Mouse (Mus musculus): ENCODE data around the gene Slc38a11. TPM values are rescaled to one million over a fixed set of nuclear protein-coding genes. Genes with fewer than 3 reads are reported as not detected.

Slc38a11 gene
- polyA plus RNA-seq, 1 experiment from 2014 or later: not detected

- Histone ChIP-seq H3K9ac (ENCODE audit: low read depth, low read length) (no peak overlapping the region), H3K4me3 (ENCODE audit: low read depth, low read length) (no peak overlapping the region), H3K4me1 (ENCODE audit: control insufficient read depth, insufficient read depth, low read length) (no peaks in the 10 kb centered on the region), H3K27me3 (ENCODE audit: control insufficient read depth, insufficient read depth, low read length) (no peaks in the 10 kb centered on the region), H3K27ac (ENCODE audit: low read depth, low read length) (no peak overlapping the region), H3K4me2 (no peak overlapping the region), H3K9me3 (replicated peaks; ENCODE audit: control insufficient read depth, low read length) (no peaks in the 10 kb centered on the region), H3K36me3 (ENCODE audit: control insufficient read depth, insufficient read depth, low read length) (no peaks in the 10 kb centered on the region)
- 37% methylated on average over 4 of the region's 4 CpGs for WGBS (ENCODE audit: insufficient replicate concordance)
- no peak for ATAC-seq (replicated peaks; ENCODE audit: insufficient number of reproducible peaks, low FRiP score, low TSS enrichment)
Observed at GRCm38 (mm10) chr2:65382485-65382884, 18.7 kb upstream of the Slc38a11 start.

GRCm38 (mm10) chr2:65378425-65378824 lies 14.6 kb upstream of the Slc38a11 start:
- H3K4me3 ChIP-seq (ENCODE audit: low read depth, low read length): no peak overlapping the region
- no peaks in the 10 kb centered on the region for H3K9me3 ChIP-seq (replicated peaks; ENCODE audit: control insufficient read depth, low read length)
- ATAC-seq (replicated peaks; ENCODE audit: insufficient number of reproducible peaks, low FRiP score, low TSS enrichment): no peak
- no peak overlapping the region for H3K27ac ChIP-seq (ENCODE audit: low read depth, low read length)
- no peaks in the 10 kb centered on the region for H3K36me3 ChIP-seq (ENCODE audit: control insufficient read depth, insufficient read depth, low read length)
- H3K4me2 ChIP-seq: no peak overlapping the region
- no peak overlapping the region for H3K9ac ChIP-seq (ENCODE audit: low read depth, low read length)
- WGBS (ENCODE audit: insufficient replicate concordance): 55% methylated on average over 4 of the region's 4 CpGs
- no peaks in the 10 kb centered on the region for H3K27me3 ChIP-seq (ENCODE audit: control insufficient read depth, insufficient read depth, low read length)
- no peaks in the 10 kb centered on the region for H3K4me1 ChIP-seq (ENCODE audit: control insufficient read depth, insufficient read depth, low read length)

- Histone ChIP-seq H3K36me3 (ENCODE audit: control insufficient read depth, insufficient read depth, low read length) (no peaks in the 10 kb centered on the region), H3K27me3 (ENCODE audit: control insufficient read depth, insufficient read depth, low read length) (no peaks in the 10 kb centered on the region), H3K4me2 (no peak overlapping the region), H3K4me3 (ENCODE audit: low read depth, low read length) (no peak overlapping the region), H3K4me1 (ENCODE audit: control insufficient read depth, insufficient read depth, low read length) (no peaks in the 10 kb centered on the region), H3K9ac (ENCODE audit: low read depth, low read length) (no peak overlapping the region), H3K9me3 (replicated peaks; ENCODE audit: control insufficient read depth, low read length) (no peaks in the 10 kb centered on the region), H3K27ac (ENCODE audit: low read depth, low read length) (no peak overlapping the region)
- 80% methylated on average over 5 of the region's 5 CpGs for WGBS (ENCODE audit: insufficient replicate concordance)
- no peak for ATAC-seq (replicated peaks; ENCODE audit: insufficient number of reproducible peaks, low FRiP score, low TSS enrichment)
Observed at GRCm38 (mm10) chr2:65374410-65374809, 10.6 kb upstream of the Slc38a11 start.

GRCm38 (mm10) chr2:65373076-65373475 lies 9.2 kb upstream of the Slc38a11 start:
- H3K4me3 ChIP-seq (ENCODE audit: low read depth, low read length): no peak overlapping the region
- no peaks in the 10 kb centered on the region for H3K36me3 ChIP-seq (ENCODE audit: control insufficient read depth, insufficient read depth, low read length)
- ATAC-seq (replicated peaks; ENCODE audit: insufficient number of reproducible peaks, low FRiP score, low TSS enrichment): no peak
- WGBS (ENCODE audit: insufficient replicate concordance): 88% methylated on average over 4 of the region's 4 CpGs
- no peaks in the 10 kb centered on the region for H3K4me1 ChIP-seq (ENCODE audit: control insufficient read depth, insufficient read depth, low read length)
- no peak overlapping the region for H3K9ac ChIP-seq (ENCODE audit: low read depth, low read length)
- H3K27ac ChIP-seq (ENCODE audit: low read depth, low read length): no peak overlapping the region
- H3K27me3 ChIP-seq (ENCODE audit: control insufficient read depth, insufficient read depth, low read length): no peaks in the 10 kb centered on the region
- no peak overlapping the region for H3K4me2 ChIP-seq
- no peaks in the 10 kb centered on the region for H3K9me3 ChIP-seq (replicated peaks; ENCODE audit: control insufficient read depth, low read length)

GRCm38 (mm10) chr2:65360736-65361475 lies 2.9 kb downstream of the Slc38a11 start:
- no peaks in the 10 kb centered on the region for H3K4me1 ChIP-seq (ENCODE audit: control insufficient read depth, insufficient read depth, low read length)
- ATAC-seq (replicated peaks; ENCODE audit: insufficient number of reproducible peaks, low FRiP score, low TSS enrichment): no peak
- H3K4me3 ChIP-seq (ENCODE audit: low read depth, low read length): no peak overlapping the region
- 79% methylated on average over 9 of the region's 9 CpGs for WGBS (ENCODE audit: insufficient replicate concordance)
- H3K9me3 ChIP-seq (replicated peaks; ENCODE audit: control insufficient read depth, low read length): no peaks in the 10 kb centered on the region
- no peak overlapping the region for H3K9ac ChIP-seq (ENCODE audit: low read depth, low read length)
- peaks cover 5% of the 10 kb centered on the region; the same call in 1 of the 2 replicates for H3K27me3 ChIP-seq (ENCODE audit: control insufficient read depth, insufficient read depth, low read length)
- no peak overlapping the region for H3K4me2 ChIP-seq
- no peaks in the 10 kb centered on the region for H3K36me3 ChIP-seq (ENCODE audit: control insufficient read depth, insufficient read depth, low read length)
- no peak overlapping the region for H3K27ac ChIP-seq (ENCODE audit: low read depth, low read length)

GRCm38 (mm10) chr2:65347367-65347766 lies 16.5 kb downstream of the Slc38a11 start:
- H3K27ac ChIP-seq (ENCODE audit: low read depth, low read length): no peak overlapping the region
- H3K4me2 ChIP-seq: no peak overlapping the region
- 52% methylated on average over 4 of the region's 4 CpGs for WGBS (ENCODE audit: insufficient replicate concordance)
- no peaks in the 10 kb centered on the region for H3K36me3 ChIP-seq (ENCODE audit: control insufficient read depth, insufficient read depth, low read length)
- H3K4me1 ChIP-seq (ENCODE audit: control insufficient read depth, insufficient read depth, low read length): peaks cover 5% of the 10 kb centered on the region; the same call in 1 of the 2 replicates
- no peak overlapping the region for H3K4me3 ChIP-seq (ENCODE audit: low read depth, low read length)
- no peak overlapping the region for H3K9ac ChIP-seq (ENCODE audit: low read depth, low read length)
- no peaks in the 10 kb centered on the region for H3K9me3 ChIP-seq (replicated peaks; ENCODE audit: control insufficient read depth, low read length)
- ATAC-seq (replicated peaks; ENCODE audit: insufficient number of reproducible peaks, low FRiP score, low TSS enrichment): no peak
- no peaks in the 10 kb centered on the region for H3K27me3 ChIP-seq (ENCODE audit: control insufficient read depth, insufficient read depth, low read length)

GRCm38 (mm10) chr2:65346915-65347314 lies 16.9 kb downstream of the Slc38a11 start:
- H3K9me3 ChIP-seq (replicated peaks; ENCODE audit: control insufficient read depth, low read length): no peaks in the 10 kb centered on the region
- H3K4me2 ChIP-seq: no peak overlapping the region
- no peak overlapping the region for H3K4me3 ChIP-seq (ENCODE audit: low read depth, low read length)
- WGBS (ENCODE audit: insufficient replicate concordance): 58% methylated on average over 1 of the region's 1 CpGs
- no peak overlapping the region for H3K27ac ChIP-seq (ENCODE audit: low read depth, low read length)
- H3K27me3 ChIP-seq (ENCODE audit: control insufficient read depth, insufficient read depth, low read length): no peaks in the 10 kb centered on the region
- ATAC-seq (replicated peaks; ENCODE audit: insufficient number of reproducible peaks, low FRiP score, low TSS enrichment): no peak
- no peak overlapping the region for H3K9ac ChIP-seq (ENCODE audit: low read depth, low read length)
- no peaks in the 10 kb centered on the region for H3K36me3 ChIP-seq (ENCODE audit: control insufficient read depth, insufficient read depth, low read length)
- peaks cover 8% of the 10 kb centered on the region; the same call in 1 of the 2 replicates for H3K4me1 ChIP-seq (ENCODE audit: control insufficient read depth, insufficient read depth, low read length)

GRCm38 (mm10) chr2:65346037-65346436 lies 17.8 kb downstream of the Slc38a11 start:
- Histone ChIP-seq H3K9ac (ENCODE audit: low read depth, low read length) (no peak overlapping the region), H3K27me3 (ENCODE audit: control insufficient read depth, insufficient read depth, low read length) (no peaks in the 10 kb centered on the region), H3K4me2 (no peak overlapping the region), H3K27ac (ENCODE audit: low read depth, low read length) (no peak overlapping the region), H3K36me3 (ENCODE audit: control insufficient read depth, insufficient read depth, low read length) (no peaks in the 10 kb centered on the region), H3K4me3 (ENCODE audit: low read depth, low read length) (no peak overlapping the region), H3K4me1 (ENCODE audit: control insufficient read depth, insufficient read depth, low read length) (peaks cover 11% of the 10 kb centered on the region; the same call in 1 of the 2 replicates), H3K9me3 (replicated peaks; ENCODE audit: control insufficient read depth, low read length) (no peaks in the 10 kb centered on the region)
- no peak for ATAC-seq (replicated peaks; ENCODE audit: insufficient number of reproducible peaks, low FRiP score, low TSS enrichment)
- 70% methylated on average over 5 of the region's 5 CpGs for WGBS (ENCODE audit: insufficient replicate concordance)

- Histone ChIP-seq H3K27me3 (ENCODE audit: control insufficient read depth, insufficient read depth, low read length) (no peaks in the 10 kb centered on the region), H3K9ac (ENCODE audit: low read depth, low read length) (no peak overlapping the region), H3K27ac (ENCODE audit: low read depth, low read length) (no peak overlapping the region), H3K9me3 (replicated peaks; ENCODE audit: control insufficient read depth, low read length) (no peaks in the 10 kb centered on the region), H3K4me3 (ENCODE audit: low read depth, low read length) (no peak overlapping the region), H3K4me1 (ENCODE audit: control insufficient read depth, insufficient read depth, low read length) (peaks cover 15% of the 10 kb centered on the region; the same call in 1 of the 2 replicates), H3K36me3 (ENCODE audit: control insufficient read depth, insufficient read depth, low read length) (no peaks in the 10 kb centered on the region), H3K4me2 (no peak overlapping the region; the same call in 1 of the 2 replicates)
- 23% methylated on average over 10 of the region's 10 CpGs for WGBS (ENCODE audit: insufficient replicate concordance)
- ATAC-seq (replicated peaks; ENCODE audit: insufficient number of reproducible peaks, low FRiP score, low TSS enrichment): no peak
Observed at GRCm38 (mm10) chr2:65342057-65342456, 21.8 kb downstream of the Slc38a11 start.

Data from heart, embryonic 11.5 days (tissue).